ENCODE assay signal across 8 mouse cellular contexts in genomic region chr14:111677361-111678070, GRCm38 (mm10). TPM values are rescaled to one million over a fixed set of nuclear protein-coding genes. Genes with fewer than 3 reads are reported as not detected.
DNase-seq lines count a peak whose midpoint lies in the region; ATAC-seq and TF ChIP-seq lines count a peak whose summit lies in the region.
"Had no signal": no experiment of that assay in that cellular context is flagged by ENCODE, and none has a peak within 500 bp of the region (broad histone marks: within the 10 kb centered on the region; RNA-seq: fewer than 3 reads in every experiment).

No protein-coding gene starts in this region.

- 5% methylated on average over 17 of the region's 17 CpGs for WGBS in lung, embryonic 15.5 days
- WGBS in lung, adult 2 months = 5% methylated on average over 17 of the region's 17 CpGs
- WGBS in forebrain, embryonic 12.5 days = 5% methylated on average over 17 of the region's 17 CpGs
- 5% methylated on average over 17 of the region's 17 CpGs for WGBS in limb, embryonic 13.5 days

- H3K9ac ChIP-seq in lung, embryonic 15.5 days = no peak overlapping the region
- peak overlapping the region; percentile 87 for H3K9ac ChIP-seq in forebrain, embryonic 12.5 days
- 0 out of 2 replicates have a peak overlapping the region, but pooled peaks have one; percentile 4 for H3K9ac ChIP-seq in limb, embryonic 13.5 days

- peaks cover 74% of the 10 kb centered on the region for H3K27me3 ChIP-seq in lung, embryonic 15.5 days
- H3K27me3 ChIP-seq in forebrain, embryonic 12.5 days = peaks cover 19% of the 10 kb centered on the region
- peaks cover 35% of the 10 kb centered on the region for H3K27me3 ChIP-seq in limb, embryonic 13.5 days

- peaks cover 36% of the 10 kb centered on the region; the same call in 1 of the 2 replicates for H3K4me1 ChIP-seq in lung, embryonic 15.5 days
- H3K4me1 ChIP-seq in lung, adult 2 months (ENCODE audit: control insufficient read depth, insufficient read depth, low read length) = peaks cover 3% of the 10 kb centered on the region; the same call in 1 of the 2 replicates
- H3K4me1 ChIP-seq in forebrain, embryonic 12.5 days = peaks cover 30% of the 10 kb centered on the region
- peaks cover 17% of the 10 kb centered on the region for H3K4me1 ChIP-seq in limb, embryonic 13.5 days

- H3K4me2 ChIP-seq in lung, embryonic 15.5 days = peak overlapping the region; percentile 99
- H3K4me2 ChIP-seq in forebrain, embryonic 12.5 days = peak overlapping the region; percentile 63
- H3K4me2 ChIP-seq in limb, embryonic 13.5 days (replicated peaks) = peak overlapping the region; percentile 93

- no peak for TF ChIP-seq CTCF in lung, adult 2 months (IDR thresholded peaks at IDR 0.05; ENCODE audit: insufficient read depth, low read length)

- no peaks in the 10 kb centered on the region for H3K9me3 ChIP-seq in lung, embryonic 15.5 days
- no peaks in the 10 kb centered on the region for H3K9me3 ChIP-seq in forebrain, embryonic 12.5 days
- H3K9me3 ChIP-seq in limb, embryonic 13.5 days = no peaks in the 10 kb centered on the region

- ATAC-seq in lung, embryonic 15.5 days (ENCODE audit: borderline replicate concordance, extremely low read depth, low FRiP score, low TSS enrichment) = no peak
- no peak for ATAC-seq in forebrain, embryonic 12.5 days (ENCODE audit: low FRiP score)
- ATAC-seq in limb, embryonic 13.5 days (ENCODE audit: low FRiP score, low read depth) = no peak

- peak overlapping the region; percentile 55; the same call in 1 of the 2 replicates for H3K4me3 ChIP-seq in lung, embryonic 15.5 days
- no peak overlapping the region for H3K4me3 ChIP-seq in lung, adult 2 months (replicated peaks; ENCODE audit: extremely low read depth, low read depth, low read length)
- peak overlapping the region; percentile 78 for H3K4me3 ChIP-seq in forebrain, embryonic 12.5 days (replicated peaks)
- H3K4me3 ChIP-seq in limb, embryonic 13.5 days = peak overlapping the region; percentile 72
- H3K4me3 ChIP-seq: myocyte had no signal

- TF ChIP-seq POLR2A in lung, adult 2 months (IDR thresholded peaks at IDR 0.05; ENCODE audit: borderline replicate concordance, extremely low read depth, low read depth, low read length) = no peak

- no peaks in the 10 kb centered on the region for H3K36me3 ChIP-seq in lung, embryonic 15.5 days
- H3K36me3 ChIP-seq in forebrain, embryonic 12.5 days (replicated peaks) = 0 out of 2 replicates have a peak, but pooled peaks cover 3% of the 10 kb centered on the region
- no peaks in the 10 kb centered on the region for H3K36me3 ChIP-seq in limb, embryonic 13.5 days

- DNase-seq in lung, adult 2 months = no peak
- no peak for DNase-seq in gastrocnemius, postnatal 25 days
- DNase-seq in adipocyte (ENCODE audit: low spot score) = no peak
- DNase-seq in right cerebral cortex, adult 18-20 months = no peak

- H3K27ac ChIP-seq in lung, embryonic 15.5 days = no peak overlapping the region
- H3K27ac ChIP-seq in forebrain, embryonic 12.5 days = no peak overlapping the region; the same call in 1 of the 2 replicates
- no peak overlapping the region for H3K27ac ChIP-seq in limb, embryonic 13.5 days

RNA-seq across cellular contexts. Expression of gene Slitrk5, which starts 2.6 kb away (rescaled TPM):
- polyA plus RNA-seq in lung, embryonic 15.5 days (2015; fragmentation: Nextera tagmentation; extraction: Ambion mirVana) = 0.53 and 0.65 TPM in 2 replicates
- 0.02 TPM in 1 of 2 replicates, not detected in the other for polyA plus RNA-seq in lung, adult 2 months (2012; rRNA removed)
- polyA plus RNA-seq in forebrain, embryonic 12.5 days (2016; fragmentation: Nextera tagmentation; extraction: Ambion mirVana) = 21.2 and 22.3 TPM in 2 replicates
- 4.6 and 4.8 TPM in 2 replicates for polyA plus RNA-seq in limb, embryonic 13.5 days (2015; fragmentation: Nextera tagmentation; extraction: Ambion mirVana)
- under 1 TPM; 0.18 to 0.19 TPM for total RNA-seq in gastrocnemius, postnatal 25 days (2021)
